Mouse (Mus musculus): ENCODE measurements around the gene Epn1.
A peak's percentile ranks its signal among the peaks of the same experiment; 100 is the strongest.

Gene Epn1

DNA sequence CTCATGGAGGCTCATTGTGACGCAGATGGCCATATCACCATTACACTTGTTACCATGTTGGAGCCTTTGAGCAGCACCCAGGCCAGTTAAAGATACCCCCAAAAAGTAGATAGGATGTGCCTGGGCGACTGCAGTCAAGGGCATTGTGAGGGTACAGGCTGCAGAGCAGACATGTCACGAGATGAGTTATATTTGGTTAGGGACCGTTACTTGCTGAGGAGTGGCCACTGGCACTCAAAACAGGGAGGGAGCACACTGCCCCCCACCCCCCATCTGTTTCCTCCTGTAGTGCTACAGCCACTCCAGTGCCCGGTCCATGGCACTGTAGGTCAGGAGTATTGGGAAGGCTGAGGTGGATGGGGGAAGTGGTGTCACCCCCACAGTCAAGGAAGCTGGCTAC, 18.7 kb downstream of the Epn1 start:
- no peak for DNase-seq

DNA sequence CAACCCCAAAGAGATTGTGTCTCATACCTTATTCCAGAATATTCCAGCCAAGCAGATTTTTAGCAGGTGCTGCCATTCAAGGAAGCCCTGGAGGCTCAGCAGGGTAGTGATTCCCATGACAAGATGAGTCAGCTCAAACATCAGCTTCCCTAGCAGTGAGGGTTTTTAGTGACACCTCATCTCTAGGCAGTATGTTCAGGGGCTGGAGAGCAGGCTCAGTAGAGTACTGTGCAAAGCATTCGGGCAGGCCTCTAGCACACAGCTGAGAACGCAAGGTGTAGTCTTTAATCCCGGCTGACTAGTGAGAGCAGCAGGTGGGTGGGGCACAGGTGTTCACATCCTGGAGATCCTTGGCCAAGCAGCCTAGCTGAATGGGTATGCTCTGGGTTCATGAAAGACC, 19.8 kb downstream of the Epn1 start:
- DNase-seq: no peak

DNA sequence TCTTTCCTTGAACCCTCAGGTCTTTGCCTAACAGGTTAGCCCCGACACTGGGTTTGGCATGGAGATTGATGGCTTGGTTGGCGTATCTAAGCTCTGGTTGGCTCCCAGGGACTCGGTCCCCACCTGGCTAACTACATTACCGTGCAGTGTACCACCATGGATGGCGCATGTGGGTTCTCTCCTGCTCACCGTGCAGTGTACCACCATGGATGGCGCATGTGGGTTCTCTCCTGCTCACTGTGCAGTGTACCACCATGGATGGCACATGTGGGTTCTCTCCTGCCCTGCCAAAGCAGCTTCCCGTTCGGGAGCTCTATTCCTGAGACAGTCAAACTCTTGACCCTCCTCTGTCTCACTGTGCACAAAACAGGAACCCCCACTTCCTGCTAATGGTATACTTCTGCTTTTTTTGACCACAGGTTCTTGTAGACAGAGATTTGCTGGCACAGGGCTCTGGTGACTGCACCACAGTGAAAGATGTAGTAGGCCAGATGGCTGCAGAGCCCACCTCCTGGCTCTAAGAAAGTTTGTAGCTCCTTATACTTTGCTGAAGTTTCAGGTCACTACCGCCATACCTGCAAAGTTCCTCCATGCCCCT, 21.1 kb downstream of the Epn1 start:
- DNase-seq: no peak

DNA sequence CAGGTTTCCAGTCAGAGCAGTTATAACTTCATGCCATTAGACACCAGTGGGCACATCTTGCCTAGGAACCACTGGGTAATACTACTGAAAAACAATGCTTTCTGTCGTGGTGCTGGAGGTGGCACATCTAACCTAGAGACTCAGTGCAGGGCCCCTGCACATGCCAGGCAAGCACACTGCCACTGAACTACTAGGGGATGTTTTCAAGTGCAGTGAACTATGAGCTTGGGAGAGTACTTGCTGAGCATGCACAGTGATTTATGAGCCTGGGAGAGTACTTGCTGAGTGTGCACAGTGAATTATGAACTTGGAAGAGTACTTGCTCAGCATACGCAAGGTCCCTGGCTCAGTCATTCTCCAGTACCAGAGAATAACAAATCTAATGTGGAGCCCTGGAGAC, 22.5 kb downstream of the Epn1 start:
- DNase-seq: peak; percentile 45

DNA sequence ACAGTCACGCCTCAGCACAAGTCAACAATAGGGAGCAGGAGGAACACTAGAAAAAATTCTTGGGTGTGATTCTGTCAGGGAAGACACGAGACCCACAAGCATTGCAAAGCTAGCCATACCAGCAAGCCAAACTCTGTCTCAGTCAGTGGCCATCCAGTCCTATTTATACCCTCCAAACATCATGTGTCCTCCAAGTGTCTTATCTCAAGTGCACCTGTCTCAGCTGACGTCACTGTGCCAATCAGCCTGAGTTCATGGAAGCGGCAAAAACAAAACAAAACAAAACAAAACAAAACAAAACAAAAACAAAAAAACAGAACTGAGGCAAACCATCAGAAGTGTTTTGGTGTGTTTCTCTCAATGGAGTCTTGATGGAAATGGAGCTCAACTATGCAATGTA, 28.2 kb downstream of the Epn1 start:
- no peak for DNase-seq

DNA sequence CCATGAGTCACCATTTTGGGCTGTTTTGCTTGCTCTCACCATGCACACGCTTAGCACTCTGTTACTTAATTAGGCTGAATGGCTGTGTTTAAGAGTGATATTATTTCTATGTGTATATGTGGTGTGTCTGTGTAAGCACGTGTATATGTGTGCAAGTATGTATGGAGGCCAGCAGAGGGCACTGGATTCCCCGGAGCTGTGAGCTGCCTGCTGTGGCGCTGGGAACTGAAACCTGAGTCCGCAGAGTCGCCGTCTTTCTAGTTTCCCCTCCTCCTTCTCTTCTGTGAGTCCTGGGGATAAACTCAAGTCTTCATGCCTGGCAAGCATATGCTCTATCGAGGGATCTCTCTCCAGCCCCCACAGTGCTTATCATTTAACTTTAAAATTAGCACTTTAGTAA, 29.3 kb downstream of the Epn1 start:
- no peak for DNase-seq

DNA sequence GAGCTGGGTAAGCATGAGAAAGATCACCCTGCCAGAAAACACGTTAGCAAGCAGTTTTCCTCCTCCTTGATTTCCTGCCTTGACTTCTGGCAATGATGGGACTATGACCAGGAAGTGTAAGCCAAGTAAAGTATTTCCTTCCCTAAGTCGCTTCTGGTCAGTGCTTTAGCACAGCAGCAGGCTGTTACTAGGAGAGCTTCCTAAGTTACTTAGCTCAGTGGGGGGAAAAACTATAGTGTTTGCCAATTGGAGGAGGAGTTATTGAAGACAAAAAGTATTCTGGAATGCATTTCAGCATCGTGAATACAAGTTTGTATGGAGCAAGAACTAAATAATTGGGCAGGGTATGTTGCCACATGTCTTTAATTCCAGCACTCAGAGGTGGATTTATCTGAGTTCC, 32.7 kb downstream of the Epn1 start:
- DNase-seq: no peak

DNA sequence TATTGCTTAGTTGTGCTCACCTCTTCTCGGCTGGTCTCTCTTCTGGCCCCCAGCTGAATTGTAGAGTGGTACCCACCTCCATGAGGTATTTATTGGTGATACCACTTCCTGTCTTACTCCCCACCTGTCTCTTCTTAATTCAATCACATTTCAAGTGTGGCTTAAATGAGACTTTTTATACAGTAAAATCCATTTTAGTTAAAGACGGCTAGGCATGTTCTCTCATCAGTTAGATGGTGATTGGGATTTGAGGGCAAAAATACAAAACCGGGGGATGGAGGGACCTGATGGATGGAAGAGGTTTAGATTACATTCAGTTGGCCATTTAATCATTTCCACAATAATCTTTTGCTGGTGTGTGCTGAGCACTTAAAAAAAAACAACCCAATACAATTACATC, 36.8 kb downstream of the Epn1 start, which contains the start of gene Rfpl4:
Gene Rfpl4 (minus strand): TSS at position 101 of the 400 bp plus-strand sequence.
- DNase-seq: no peak

DNA sequence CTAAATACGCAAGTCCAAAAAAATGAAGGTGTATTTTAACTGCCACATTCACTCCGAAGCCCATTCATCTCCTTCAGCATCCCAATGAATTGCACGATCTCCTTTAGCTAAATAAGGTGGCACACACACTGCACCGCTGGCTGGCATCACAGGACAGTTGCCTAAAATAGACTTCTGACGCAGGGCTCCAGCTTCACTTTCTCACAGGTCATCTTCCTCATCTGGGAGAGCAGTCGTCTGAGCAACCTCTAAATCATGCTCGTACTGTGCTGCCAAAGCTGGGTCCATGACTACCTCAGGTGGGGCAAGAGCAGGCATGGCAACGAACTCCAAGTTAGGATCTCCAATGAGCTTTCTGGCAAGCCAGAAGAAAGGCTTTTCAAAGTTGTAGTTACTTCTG, 45.0 kb downstream of the Epn1 start:
- DNase-seq: no peak

DNA sequence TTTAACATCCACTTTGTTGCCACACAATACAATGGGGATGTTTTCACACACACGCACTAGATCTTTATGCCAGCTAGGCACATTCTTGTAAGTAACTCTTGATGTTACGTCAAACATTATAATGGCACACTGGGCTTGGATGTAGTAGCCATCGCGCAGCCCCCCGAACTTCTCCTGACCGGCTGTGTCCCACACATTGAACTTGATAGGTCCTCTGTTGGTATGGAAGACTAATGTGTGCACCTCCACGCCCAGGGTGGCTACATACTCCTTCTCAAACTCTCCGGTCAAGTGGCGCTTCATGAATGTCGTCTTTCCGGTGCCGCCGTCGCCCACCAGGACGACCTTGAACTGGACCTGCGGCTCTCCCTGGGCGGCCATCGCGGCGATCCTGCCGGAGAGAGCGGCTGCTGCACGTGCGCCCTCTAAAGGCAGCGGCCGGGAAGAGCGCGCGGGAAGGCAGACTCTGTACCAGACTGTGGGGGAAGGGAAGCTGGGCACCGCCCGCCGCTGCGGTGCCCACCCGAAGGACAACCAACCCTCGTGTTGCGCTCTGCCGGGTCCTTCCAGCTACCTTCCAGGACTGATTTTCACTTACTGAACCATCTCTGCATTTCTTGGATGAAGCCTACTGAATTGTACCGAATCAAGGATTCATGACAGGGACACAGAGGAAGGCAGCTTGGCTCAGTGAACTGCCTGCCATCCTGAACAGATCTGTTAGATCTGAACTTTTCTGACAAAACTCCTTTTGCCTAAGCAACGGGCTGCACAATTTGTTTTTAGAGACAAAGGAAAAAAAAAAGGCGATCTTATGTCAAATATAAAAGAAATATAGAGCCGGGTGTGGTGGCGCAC, 45.7 kb downstream of the Epn1 start, which contains the start of gene Rasl2-9:
Gene Rasl2-9 (minus strand): TSS at position 402 of the 858 bp plus-strand sequence.
- DNase-seq: peak; percentile 83

Data from kidney, adult 9 months (tissue).